Mouse (Mus musculus): ENCODE data around the gene Fbxo48. TPM values are rescaled to one million over a fixed set of nuclear protein-coding genes. Genes with fewer than 3 reads are reported as not detected.
A peak's percentile ranks its signal among the peaks of the same experiment; 100 is the strongest.

Fbxo48 gene
- total RNA-seq (2021): 1 to 10 TPM in 1 of 2 experiments, under 1 TPM in 1; 0.57 to 1.3 TPM
- long read RNA-seq, experiment 1: 0 reads
- long read RNA-seq, experiment 2: 0 reads

GRCm38 (mm10) chr11:16950976-16951760 is at the start of gene Fbxo48:
Gene Fbxo48 (plus strand): TSS chr11:16951375.
- peak; percentile 89 to 97 for DNase-seq (ENCODE audit: low spot score in 2 of 2)

GRCm38 (mm10) chr11:16904302-16905011 is 46.7 kb upstream of the Fbxo48 start:
- DNase-seq (ENCODE audit: low spot score in 2 of 2): peak in 1 of 2 experiments; percentile 38

GRCm38 (mm10) chr11:16905012-16905332 is 46.2 kb upstream of the Fbxo48 start:
- no peak for DNase-seq (ENCODE audit: low spot score in 2 of 2)

GRCm38 (mm10) chr11:16906530-16906929 is 44.6 kb upstream of the Fbxo48 start:
- no peak for DNase-seq (ENCODE audit: low spot score in 2 of 2)

GRCm38 (mm10) chr11:16907517-16908129 is 43.6 kb upstream of the Fbxo48 start:
- DNase-seq (ENCODE audit: low spot score in 2 of 2): no peak

- no peak for DNase-seq (ENCODE audit: low spot score in 2 of 2)
Measured at GRCm38 (mm10) chr11:16914756-16915155, 36.4 kb upstream of the Fbxo48 start.

GRCm38 (mm10) chr11:16915850-16916249 is 35.3 kb upstream of the Fbxo48 start:
- DNase-seq (ENCODE audit: low spot score in 2 of 2): no peak

GRCm38 (mm10) chr11:16917512-16917911 is 33.7 kb upstream of the Fbxo48 start:
- DNase-seq (ENCODE audit: low spot score in 2 of 2): no peak

- DNase-seq (ENCODE audit: low spot score in 2 of 2): no peak
Measured at GRCm38 (mm10) chr11:16932159-16932558, 19.0 kb upstream of the Fbxo48 start.

- no peak for DNase-seq (ENCODE audit: low spot score in 2 of 2)
Measured at GRCm38 (mm10) chr11:16935577-16936236, 15.5 kb upstream of the Fbxo48 start.

- peak; percentile 41 to 42 for DNase-seq (ENCODE audit: low spot score in 2 of 2)
Measured at GRCm38 (mm10) chr11:16941103-16941793, 9.9 kb upstream of the Fbxo48 start.

- DNase-seq (ENCODE audit: low spot score in 2 of 2): no peak
Measured at GRCm38 (mm10) chr11:16941973-16942452, 9.2 kb upstream of the Fbxo48 start.

- no peak for DNase-seq (ENCODE audit: low spot score in 2 of 2)
Measured at GRCm38 (mm10) chr11:16943016-16943415, 8.2 kb upstream of the Fbxo48 start.

- no peak for DNase-seq (ENCODE audit: low spot score in 2 of 2)
Measured at GRCm38 (mm10) chr11:16948756-16949155, 2.4 kb upstream of the Fbxo48 start.

GRCm38 (mm10) chr11:16950226-16950975 is 774 bp upstream of the Fbxo48 start:
- DNase-seq (ENCODE audit: low spot score in 2 of 2): no peak

GRCm38 (mm10) chr11:16951761-16952010 is 511 bp downstream of the Fbxo48 start:
- DNase-seq (ENCODE audit: low spot score in 2 of 2): no peak

GRCm38 (mm10) chr11:16956115-16956862 is 5.1 kb downstream of the Fbxo48 start:
- DNase-seq (ENCODE audit: low spot score in 2 of 2): no peak

GRCm38 (mm10) chr11:16957030-16957429 is 5.9 kb downstream of the Fbxo48 start:
- DNase-seq (ENCODE audit: low spot score in 2 of 2): no peak

GRCm38 (mm10) chr11:16958520-16958919 is 7.3 kb downstream of the Fbxo48 start:
- no peak for DNase-seq (ENCODE audit: low spot score in 2 of 2)

GRCm38 (mm10) chr11:16967806-16968205 is 16.6 kb downstream of the Fbxo48 start:
- DNase-seq (ENCODE audit: low spot score in 2 of 2): peak; percentile 16 to 65

All from layer of hippocampus, postnatal 14 days (tissue).